Comparison of ENCODE assay signal across 9 mouse cellular contexts in genomic region chr8:126881641-126882140, GRCm38 (mm10).
DNase-seq lines count a peak whose midpoint lies in the region; ATAC-seq and TF ChIP-seq lines count a peak whose summit lies in the region.
"Had no signal": no experiment of that assay in that cellular context is flagged by ENCODE, and none has a peak within 500 bp of the region (broad histone marks: within the 10 kb centered on the region; RNA-seq: fewer than 3 reads in every experiment).

No protein-coding gene starts in this region.

- H3K9ac ChIP-seq in heart, postnatal 0 days (replicated peaks; ENCODE audit: low read depth, low read length) = no peak overlapping the region

- H3K9me3 ChIP-seq in heart, postnatal 0 days (replicated peaks; ENCODE audit: control insufficient read depth, low read length) = no peaks in the 10 kb centered on the region

- H3K27ac ChIP-seq in heart, postnatal 0 days (ENCODE audit: low read depth) = no peak overlapping the region
- peak overlapping the region; percentile 99 for H3K27ac ChIP-seq in macrophage

- intact Hi-C loops in heart, postnatal 36 days (cut with DNase I) = no loop called here
- intact Hi-C loops in left cerebral cortex, postnatal 10 days (cut with DNase I) = loop anchor here (10.0 kb wide), 1 partner anchor 127 kb away; no protein-coding TSS in a partner anchor

- no peak overlapping the region for H3K4me2 ChIP-seq in heart, postnatal 0 days (ENCODE audit: low read depth, low read length)

- peak; percentile 39 for ATAC-seq in heart, postnatal 0 days (ENCODE audit: insufficient read depth, low read depth)
- ATAC-seq in megakaryocyte-erythroid progenitor cell, adult 5-6 weeks (replicated peaks; ENCODE audit: low FRiP score, low TSS enrichment, poor library complexity, severe bottlenecking) = no peak

- no peaks in the 10 kb centered on the region for H3K79me2 ChIP-seq in macrophage (ENCODE audit: inconsistent target)

- peak; percentile 32 for DNase-seq in heart, postnatal 0 days (ENCODE audit: low spot score)
- DNase-seq in heart, postnatal 36 days = no peak
- DNase-seq in CD4-positive, CD25-positive, alpha-beta regulatory T cell, adult 2 months (ENCODE audit: low read depth, low spot score) = peak; percentile 79
- DNase-seq in adrenal gland, adult 8-10 months = peak; percentile 83
- no peak for DNase-seq in thymus, postnatal 25 days
- DNase-seq in left cerebral cortex, postnatal 10 days (ENCODE audit: extremely low spot score in 1 of 2, low spot score in 2 of 2) = no peak
- DNase-seq: kidney, adult 18-20 months had no signal

- no peak for TF ChIP-seq CTCF in heart, postnatal 0 days (IDR thresholded peaks at IDR 0.05; ENCODE audit: low read depth)

- H3K27me3 ChIP-seq in heart, postnatal 0 days (ENCODE audit: control insufficient read depth, insufficient read depth, low read length) = no peaks in the 10 kb centered on the region

- 27% methylated on average over 4 of the region's 4 CpGs for WGBS in heart, postnatal 0 days
- WGBS in macrophage (ENCODE audit: missing documents) = 28% methylated on average over 4 of the region's 4 CpGs

- H3K36me3 ChIP-seq in heart, postnatal 0 days (replicated peaks; ENCODE audit: control insufficient read depth, insufficient read depth, low read length) = no peaks in the 10 kb centered on the region
- no peaks in the 10 kb centered on the region for H3K36me3 ChIP-seq in macrophage (ENCODE audit: inconsistent target)

- no peak for TF ChIP-seq EP300 in heart, postnatal 0 days (IDR thresholded peaks at IDR 0.05; ENCODE audit: low read depth)

- H3K4me1 ChIP-seq in heart, postnatal 0 days (ENCODE audit: control insufficient read depth, insufficient read depth) = peaks cover 17% of the 10 kb centered on the region; the same call in 1 of the 2 replicates

- no peak overlapping the region for H3K4me3 ChIP-seq in heart, postnatal 0 days (ENCODE audit: low read depth, low read length)
- no peak overlapping the region for H3K4me3 ChIP-seq in macrophage (ENCODE audit: inconsistent target)

Comparison
In these comparisons a context has a peak if more than half of its experiments do, and no peak if none do; other contexts are left out.
1. DNase-seq: peak in heart, postnatal 0 days (single experiment), CD4-positive, CD25-positive, alpha-beta regulatory T cell, adult 2 months (single experiment) and adrenal gland, adult 8-10 months (single experiment); none in heart, postnatal 36 days (0 of 2), thymus, postnatal 25 days (single experiment) and left cerebral cortex, postnatal 10 days (0 of 2).